In the genomic region with DNA sequence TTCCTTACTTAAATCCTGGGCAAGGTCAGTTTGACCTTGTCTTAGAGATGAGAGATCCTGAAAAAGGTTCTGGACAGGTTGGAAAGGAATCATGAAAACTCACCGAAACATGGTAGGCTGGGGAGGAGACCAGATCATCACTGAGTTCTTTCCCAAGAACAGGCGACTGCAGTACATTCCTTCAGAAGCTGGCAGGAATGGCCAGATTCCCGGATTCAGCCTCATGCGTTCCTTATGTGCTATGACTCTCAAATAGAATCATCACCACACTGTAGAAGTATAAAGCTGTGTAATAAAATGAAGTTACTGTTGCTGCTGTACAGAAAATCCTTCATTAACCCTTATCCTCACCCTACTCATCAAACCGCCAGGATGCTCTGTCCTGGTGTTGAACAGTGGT, we compare ENCODE assay signal across 18 mouse cellular contexts.
"Had no signal": no experiment of that assay in that cellular context is flagged by ENCODE, and none has a peak within 500 bp of the region (broad histone marks: within the 10 kb centered on the region; RNA-seq: fewer than 3 reads in every experiment).

No protein-coding gene starts in this region.

- H3K4me3 ChIP-seq: midbrain, embryonic 10.5 days; midbrain, embryonic 12.5 days; myocyte; neural tube, embryonic 13.5 days; neural tube, embryonic 15.5 days had no signal

- H3K27ac ChIP-seq: liver, embryonic 14.5 days; midbrain, embryonic 10.5 days; midbrain, embryonic 12.5 days; neural tube, embryonic 13.5 days; neural tube, embryonic 15.5 days had no signal

- DNase-seq: lung, adult 18-20 months; lung, embryonic 14.5 days; lung, postnatal 10 days; lung, postnatal 4 days; midbrain, embryonic 14.5 days; retina, postnatal 1 day; right cerebral cortex, postnatal 25 days; right cerebral cortex, postnatal 4 days; spleen, adult 18-20 months; thymus, adult 18-20 months; thymus, postnatal 14 days; thymus, postnatal 36 days had no signal
